Mouse (Mus musculus) limb, embryonic 15.5 days (tissue): ENCODE measurements around the gene Mdn1. TPM values are rescaled to one million over a fixed set of nuclear protein-coding genes. Genes with fewer than 3 reads are reported as not detected.
A peak's percentile ranks its signal among the peaks of the same experiment; 100 is the strongest.

Source experiments
- ATAC-seq: fragments of 200-750 bp; cut with Nextera tagmentation; 2 replicates; pipeline ENCODE4 v1.8.0; 2017; ENCODE audit warnings: low read depth, moderate TSS enrichment; ENCODE audit not compliant: insufficient number of reproducible peaks, low FRiP score, low TSS enrichment
- H3K27ac ChIP-seq: fragments of 300-500 bp; sonication (generic); 2 replicates; pipeline ENCODE4 v1.5.1; 2015; ENCODE audit warnings: moderate library complexity, mild to moderate bottlenecking, inconsistent platforms
- H3K27me3 ChIP-seq: fragments of 300-500 bp; sonication (generic); 2 replicates; pipeline ENCODE4 v1.6.1; 2015; ENCODE audit warnings: inconsistent platforms
- H3K36me3 ChIP-seq: fragments of 300-500 bp; sonication (generic); 2 replicates; pipeline ENCODE4 v1.6.1; 2015; ENCODE audit warnings: inconsistent platforms
- H3K4me1 ChIP-seq: fragments of 300-500 bp; sonication (generic); 2 replicates; pipeline ENCODE4 v1.6.1; 2015; ENCODE audit warnings: inconsistent platforms
- H3K4me2 ChIP-seq: fragments of 300-500 bp; sonication (generic); 2 replicates; pipeline ENCODE4 v1.6.1; 2015; ENCODE audit warnings: mild to moderate bottlenecking, inconsistent platforms
- H3K4me3 ChIP-seq: fragments of 300-500 bp; sonication (generic); 2 replicates; pipeline ENCODE4 v1.5.1; 2015; ENCODE audit warnings: mild to moderate bottlenecking, inconsistent platforms
- H3K9ac ChIP-seq: fragments of 300-500 bp; sonication (generic); 2 replicates; pipeline ENCODE4 v1.6.1; 2015; ENCODE audit warnings: inconsistent platforms
- H3K9me3 ChIP-seq: fragments of 300-500 bp; sonication (generic); 2 replicates; pipeline ENCODE4 v1.6.1; 2016; ENCODE audit warnings: inconsistent platforms
- WGBS: fragments of 180-500 bp; shearing (Covaris S2); methylation state at CpG from one replicate; pipeline ENCODE4 v1.1.7; 2015; 5-methylcytosine and 5-hydroxymethylcytosine counted together
- polyA plus RNA-seq: library from polyadenylated mRNA; unstranded; fragments of >200 nt; fragmentation: Nextera tagmentation; extraction: Ambion mirVana; gene quantifications from 2 replicates; pipeline ENCODE4 v1.2.1, GENCODE M21; 2015

Gene Mdn1
- polyA plus RNA-seq, result 7.2 and 12.0 TPM in 2 replicates

GRCm38 (mm10) chr4:32656918-32657662 is at the start of gene Mdn1:
Gene Mdn1 (plus strand): TSS chr4:32657119.
- Histone ChIP-seq H3K27me3 (no peaks in the 10 kb centered on the region), H3K4me1 (peaks cover 13% of the 10 kb centered on the region; the same call in 1 of the 2 replicates), H3K4me3 (peak within 1 kb of the TSS; percentile 93), H3K27ac (peak within 1 kb of the TSS; percentile 75; the same call in 1 of the 2 replicates), H3K36me3 (peaks cover 11% of the 10 kb centered on the region), H3K4me2 (peak within 1 kb of the TSS; percentile 55), H3K9ac (peak within 1 kb of the TSS; percentile 70), H3K9me3 (no peaks in the 10 kb centered on the region)
- ATAC-seq, result peak; percentile 77
- under 1% methylated on average over 68 of the region's 68 CpGs for WGBS

GRCm38 (mm10) chr4:32615034-32615881 is 41.7 kb upstream of the Mdn1 start, which contains the start of gene Casp8ap2:
Gene Casp8ap2 (plus strand): TSS chr4:32615451.
- Histone ChIP-seq H3K4me1 (peaks cover 10% of the 10 kb centered on the region; the same call in 1 of the 2 replicates), H3K27ac (peak within 1 kb of the TSS; percentile 90), H3K27me3 (no peaks in the 10 kb centered on the region), H3K9me3 (no peaks in the 10 kb centered on the region), H3K36me3 (peaks cover 3% of the 10 kb centered on the region; the same call in 1 of the 2 replicates), H3K4me3 (peak within 1 kb of the TSS; percentile 91), H3K4me2 (peak within 1 kb of the TSS; percentile 60), H3K9ac (peak within 1 kb of the TSS; percentile 70)
- WGBS, result under 1% methylated on average over 65 of the region's 67 CpGs
- peak; percentile 99 for ATAC-seq

- no peak overlapping the region for H3K27ac ChIP-seq
- H3K27me3 ChIP-seq, result no peaks in the 10 kb centered on the region
- H3K9me3 ChIP-seq, result no peaks in the 10 kb centered on the region
- H3K9ac ChIP-seq, result no peak overlapping the region
- no peak overlapping the region for H3K4me3 ChIP-seq
- peaks cover 18% of the 10 kb centered on the region for H3K36me3 ChIP-seq
- no peak overlapping the region for H3K4me2 ChIP-seq
- peaks cover 9% of the 10 kb centered on the region for H3K4me1 ChIP-seq
- ATAC-seq, result no peak
These were observed 35.3 kb upstream of the Mdn1 start for GRCm38 (mm10) chr4:32621637-32622036.

GRCm38 (mm10) chr4:32651669-32652068 is 5.2 kb upstream of the Mdn1 start:
- peaks cover 38% of the 10 kb centered on the region for H3K36me3 ChIP-seq
- H3K9me3 ChIP-seq, result no peaks in the 10 kb centered on the region
- H3K4me3 ChIP-seq, result no peak overlapping the region
- H3K4me1 ChIP-seq, result peaks cover 5% of the 10 kb centered on the region; the same call in 1 of the 2 replicates
- H3K4me2 ChIP-seq, result no peak overlapping the region
- H3K27me3 ChIP-seq, result no peaks in the 10 kb centered on the region
- H3K27ac ChIP-seq, result no peak overlapping the region
- 73% methylated on average over 5 of the region's 5 CpGs for WGBS
- no peak overlapping the region for H3K9ac ChIP-seq
- ATAC-seq, result no peak

- Histone ChIP-seq H3K36me3 (peaks cover 17% of the 10 kb centered on the region), H3K9me3 (no peaks in the 10 kb centered on the region), H3K27ac (peak overlapping the region; percentile 75; the same call in 1 of the 2 replicates), H3K4me2 (peak overlapping the region; percentile 55), H3K27me3 (no peaks in the 10 kb centered on the region), H3K4me1 (peaks cover 13% of the 10 kb centered on the region; the same call in 1 of the 2 replicates), H3K4me3 (peak overlapping the region; percentile 93), H3K9ac (0 out of 2 replicates have a peak overlapping the region, but pooled peaks have one; percentile 31)
- 52% methylated on average over 11 of the region's 11 CpGs for WGBS
- no peak for ATAC-seq
These were observed 594 bp upstream of the Mdn1 start for GRCm38 (mm10) chr4:32656146-32656904.

GRCm38 (mm10) chr4:32665843-32666242 is 8.9 kb downstream of the Mdn1 start:
- Histone ChIP-seq H3K4me1 (no peaks in the 10 kb centered on the region), H3K4me2 (no peak overlapping the region), H3K36me3 (peaks cover 65% of the 10 kb centered on the region), H3K9ac (no peak overlapping the region), H3K4me3 (no peak overlapping the region), H3K27me3 (no peaks in the 10 kb centered on the region), H3K9me3 (no peaks in the 10 kb centered on the region), H3K27ac (no peak overlapping the region)
- ATAC-seq, result no peak
- 82% methylated on average over 4 of the region's 4 CpGs for WGBS

- ATAC-seq, result no peak
- peaks cover 77% of the 10 kb centered on the region for H3K36me3 ChIP-seq
- H3K27ac ChIP-seq, result no peak overlapping the region
- WGBS, result 89% methylated on average over 1 of the region's 1 CpGs
- no peak overlapping the region for H3K4me2 ChIP-seq
- no peak overlapping the region for H3K4me3 ChIP-seq
- no peaks in the 10 kb centered on the region for H3K4me1 ChIP-seq
- H3K9me3 ChIP-seq, result no peaks in the 10 kb centered on the region
- no peaks in the 10 kb centered on the region for H3K27me3 ChIP-seq
- no peak overlapping the region for H3K9ac ChIP-seq
These were observed 11.4 kb downstream of the Mdn1 start for GRCm38 (mm10) chr4:32668291-32668690.

- Histone ChIP-seq H3K27me3 (no peaks in the 10 kb centered on the region), H3K4me2 (no peak overlapping the region), H3K36me3 (peaks cover 78% of the 10 kb centered on the region), H3K4me3 (no peak overlapping the region), H3K9me3 (no peaks in the 10 kb centered on the region), H3K27ac (no peak overlapping the region), H3K9ac (no peak overlapping the region), H3K4me1 (no peaks in the 10 kb centered on the region)
- ATAC-seq, result no peak
- WGBS, result 83% methylated on average over 2 of the region's 2 CpGs
These were observed 12.9 kb downstream of the Mdn1 start for GRCm38 (mm10) chr4:32669825-32670224.

GRCm38 (mm10) chr4:32674025-32674424 is 17.1 kb downstream of the Mdn1 start:
- H3K36me3 ChIP-seq, result peaks cover 81% of the 10 kb centered on the region
- H3K4me2 ChIP-seq, result no peak overlapping the region
- H3K4me1 ChIP-seq, result no peaks in the 10 kb centered on the region
- no peak overlapping the region for H3K9ac ChIP-seq
- 87% methylated on average over 2 of the region's 2 CpGs for WGBS
- H3K27ac ChIP-seq, result no peak overlapping the region
- no peaks in the 10 kb centered on the region for H3K27me3 ChIP-seq
- H3K4me3 ChIP-seq, result no peak overlapping the region
- ATAC-seq, result no peak
- no peaks in the 10 kb centered on the region for H3K9me3 ChIP-seq

- H3K27me3 ChIP-seq, result no peaks in the 10 kb centered on the region
- H3K27ac ChIP-seq, result no peak overlapping the region
- H3K9ac ChIP-seq, result no peak overlapping the region
- WGBS, result 93% methylated on average over 3 of the region's 3 CpGs
- no peak overlapping the region for H3K4me3 ChIP-seq
- peaks cover 71% of the 10 kb centered on the region for H3K36me3 ChIP-seq
- 0 out of 2 replicates have a peak, but pooled peaks cover under 1% of the 10 kb centered on the region for H3K4me1 ChIP-seq
- H3K9me3 ChIP-seq, result no peaks in the 10 kb centered on the region
- no peak overlapping the region for H3K4me2 ChIP-seq
- ATAC-seq, result no peak
These were observed 20.6 kb downstream of the Mdn1 start for GRCm38 (mm10) chr4:32677471-32677870.

- Histone ChIP-seq H3K27ac (no peak overlapping the region), H3K4me1 (0 out of 2 replicates have a peak, but pooled peaks cover 2% of the 10 kb centered on the region), H3K9me3 (no peaks in the 10 kb centered on the region), H3K27me3 (no peaks in the 10 kb centered on the region), H3K4me2 (no peak overlapping the region), H3K4me3 (no peak overlapping the region), H3K36me3 (peaks cover 64% of the 10 kb centered on the region), H3K9ac (no peak overlapping the region)
- no peak for ATAC-seq
- WGBS, result 65% methylated on average over 3 of the region's 3 CpGs
These were observed 23.9 kb downstream of the Mdn1 start for GRCm38 (mm10) chr4:32680843-32681242.
